Mouse (Mus musculus): ENCODE data around the gene Rpia. TPM values are rescaled to one million over a fixed set of nuclear protein-coding genes. Genes with fewer than 3 reads are reported as not detected.
A peak's percentile ranks its signal among the peaks of the same experiment; 100 is the strongest.

The Rpia gene
- polyA plus RNA-seq (2012; fragmentation: generic; extraction: Trizol), result 10.0 TPM
- long read RNA-seq, experiment 1, partial matches to known transcripts, result 0 of 3 reads
- long read RNA-seq, experiment 1, other reads (novel, unspliced or antisense), result 3 of 3 reads
- long read RNA-seq, experiment 2, result 0 reads

GRCm38 (mm10) chr6:70791824-70792535 is at the start of gene Rpia:
Gene Rpia (minus strand): TSS chr6:70792232.
- TF ChIP-seq CTCF (IDR thresholded peaks at IDR 0.05; ENCODE audit: control insufficient read depth, insufficient read depth, insufficient read length) (peak; percentile 49), USF1 (IDR thresholded peaks at IDR 0.05; ENCODE audit: low read depth) (no peak), CEBPB (IDR thresholded peaks at IDR 0.05; ENCODE audit: low read depth) (peak; percentile 100), MYOD1 (IDR thresholded peaks at IDR 0.05; ENCODE audit: control insufficient read depth, insufficient read length, low read depth) (no peak), FOSL1 (IDR thresholded peaks at IDR 0.05; ENCODE audit: insufficient read depth, low read length, poor library complexity, severe bottlenecking) (no peak), MAX (IDR thresholded peaks at IDR 0.05) (peak; percentile 68)
- H3K4me3 ChIP-seq (ENCODE audit: insufficient read depth, poor library complexity, severe bottlenecking), result peak within 1 kb of the TSS; percentile 46
- no peaks in the 10 kb centered on the region for H3K27me3 ChIP-seq (ENCODE audit: control insufficient read depth, insufficient read depth, insufficient read length)
- H3K79me3 ChIP-seq (ENCODE audit: low read depth), result peaks cover 6% of the 10 kb centered on the region
- no peaks in the 10 kb centered on the region for H3K36me3 ChIP-seq (ENCODE audit: control insufficient read depth, insufficient read depth)
- peaks cover 30% of the 10 kb centered on the region for H3K79me2 ChIP-seq (ENCODE audit: control insufficient read depth, insufficient read depth)
- peak within 1 kb of the TSS; percentile 56 for H3ac ChIP-seq (ENCODE audit: control insufficient read depth, insufficient read length, low read depth)

GRCm38 (mm10) chr6:70840281-70840680 is 48.2 kb upstream of the Rpia start:
- peaks cover 6% of the 10 kb centered on the region for H3K79me2 ChIP-seq (ENCODE audit: control insufficient read depth, insufficient read depth)
- no peak for TF ChIP-seq CTCF (IDR thresholded peaks at IDR 0.05; ENCODE audit: control insufficient read depth, insufficient read depth, insufficient read length)
- no peak for TF ChIP-seq CEBPB (IDR thresholded peaks at IDR 0.05; ENCODE audit: low read depth)
- TF ChIP-seq MYOG (IDR thresholded peaks at IDR 0.05; ENCODE audit: control insufficient read depth, extremely low read depth, insufficient read length), result no peak
- no peak for TF ChIP-seq MYOD1 (IDR thresholded peaks at IDR 0.05; ENCODE audit: control insufficient read depth, insufficient read length, low read depth)
- TF ChIP-seq FOSL1 (IDR thresholded peaks at IDR 0.05; ENCODE audit: insufficient read depth, low read length, poor library complexity, severe bottlenecking), result no peak
- TF ChIP-seq USF1 (IDR thresholded peaks at IDR 0.05; ENCODE audit: low read depth), result no peak
- TF ChIP-seq MAX (IDR thresholded peaks at IDR 0.05), result no peak
- no peak overlapping the region for H3K4me3 ChIP-seq (ENCODE audit: insufficient read depth, poor library complexity, severe bottlenecking)
- H3K27me3 ChIP-seq (ENCODE audit: control insufficient read depth, insufficient read depth, insufficient read length), result no peaks in the 10 kb centered on the region
- no peak overlapping the region for H3ac ChIP-seq (ENCODE audit: control insufficient read depth, insufficient read length, low read depth)
- H3K79me3 ChIP-seq (ENCODE audit: low read depth), result no peaks in the 10 kb centered on the region
- no peaks in the 10 kb centered on the region for H3K36me3 ChIP-seq (ENCODE audit: control insufficient read depth, insufficient read depth)

- TF ChIP-seq CTCF (IDR thresholded peaks at IDR 0.05; ENCODE audit: control insufficient read depth, insufficient read depth, insufficient read length) (no peak), MYOG (IDR thresholded peaks at IDR 0.05; ENCODE audit: control insufficient read depth, extremely low read depth, insufficient read length) (no peak), MAX (IDR thresholded peaks at IDR 0.05) (no peak), FOSL1 (IDR thresholded peaks at IDR 0.05; ENCODE audit: insufficient read depth, low read length, poor library complexity, severe bottlenecking) (no peak), MYOD1 (IDR thresholded peaks at IDR 0.05; ENCODE audit: control insufficient read depth, insufficient read length, low read depth) (no peak), CEBPB (IDR thresholded peaks at IDR 0.05; ENCODE audit: low read depth) (no peak), USF1 (IDR thresholded peaks at IDR 0.05; ENCODE audit: low read depth) (no peak)
- Histone ChIP-seq H3ac (ENCODE audit: control insufficient read depth, insufficient read length, low read depth) (no peak overlapping the region), H3K79me2 (ENCODE audit: control insufficient read depth, insufficient read depth) (no peaks in the 10 kb centered on the region), H3K4me3 (ENCODE audit: insufficient read depth, poor library complexity, severe bottlenecking) (no peak overlapping the region), H3K36me3 (ENCODE audit: control insufficient read depth, insufficient read depth) (no peaks in the 10 kb centered on the region), H3K79me3 (ENCODE audit: low read depth) (no peaks in the 10 kb centered on the region), H3K27me3 (ENCODE audit: control insufficient read depth, insufficient read depth, insufficient read length) (no peaks in the 10 kb centered on the region)
Observed at GRCm38 (mm10) chr6:70838532-70838931, 46.5 kb upstream of the Rpia start.

GRCm38 (mm10) chr6:70837297-70837696 is 45.3 kb upstream of the Rpia start:
- Histone ChIP-seq H3ac (ENCODE audit: control insufficient read depth, insufficient read length, low read depth) (no peak overlapping the region), H3K36me3 (ENCODE audit: control insufficient read depth, insufficient read depth) (no peaks in the 10 kb centered on the region), H3K79me3 (ENCODE audit: low read depth) (no peaks in the 10 kb centered on the region), H3K27me3 (ENCODE audit: control insufficient read depth, insufficient read depth, insufficient read length) (peaks cover 4% of the 10 kb centered on the region), H3K79me2 (ENCODE audit: control insufficient read depth, insufficient read depth) (no peaks in the 10 kb centered on the region), H3K4me3 (ENCODE audit: insufficient read depth, poor library complexity, severe bottlenecking) (no peak overlapping the region)
- TF ChIP-seq MYOD1 (IDR thresholded peaks at IDR 0.05; ENCODE audit: control insufficient read depth, insufficient read length, low read depth), result no peak
- TF ChIP-seq USF1 (IDR thresholded peaks at IDR 0.05; ENCODE audit: low read depth), result no peak
- TF ChIP-seq FOSL1 (IDR thresholded peaks at IDR 0.05; ENCODE audit: insufficient read depth, low read length, poor library complexity, severe bottlenecking), result no peak
- no peak for TF ChIP-seq CTCF (IDR thresholded peaks at IDR 0.05; ENCODE audit: control insufficient read depth, insufficient read depth, insufficient read length)
- TF ChIP-seq CEBPB (IDR thresholded peaks at IDR 0.05; ENCODE audit: low read depth), result no peak
- TF ChIP-seq MYOG (IDR thresholded peaks at IDR 0.05; ENCODE audit: control insufficient read depth, extremely low read depth, insufficient read length), result no peak
- no peak for TF ChIP-seq MAX (IDR thresholded peaks at IDR 0.05)

GRCm38 (mm10) chr6:70831179-70831839 is 39.3 kb upstream of the Rpia start:
- H3K36me3 ChIP-seq (ENCODE audit: control insufficient read depth, insufficient read depth), result no peaks in the 10 kb centered on the region
- H3K79me3 ChIP-seq (ENCODE audit: low read depth), result no peaks in the 10 kb centered on the region
- no peak overlapping the region for H3K4me3 ChIP-seq (ENCODE audit: insufficient read depth, poor library complexity, severe bottlenecking)
- TF ChIP-seq MYOD1 (IDR thresholded peaks at IDR 0.05; ENCODE audit: control insufficient read depth, insufficient read length, low read depth), result no peak
- no peaks in the 10 kb centered on the region for H3K79me2 ChIP-seq (ENCODE audit: control insufficient read depth, insufficient read depth)
- H3K27me3 ChIP-seq (ENCODE audit: control insufficient read depth, insufficient read depth, insufficient read length), result peaks cover 14% of the 10 kb centered on the region
- H3ac ChIP-seq (ENCODE audit: control insufficient read depth, insufficient read length, low read depth), result no peak overlapping the region

Data from C2C12 (cell line).